Mouse (Mus musculus) c-Kit-negative CD71-positive TER-119-positive erythroid progenitor cells, embryonic 14.5 days (primary cell): ENCODE results near the gene Zzef1.
"Not testable (repeated sequence)": the region's sequence is repeated elsewhere in the genome, so short reads cannot be mapped to it uniquely, and the experiment has no call there.

Experiments used
- DNase-seq: peaks from one replicate; pipeline ENCODE4 v3.0.0-alpha.2; 2013; ENCODE audit warnings: low read depth, low spot score

Zzef1 gene

DNA sequence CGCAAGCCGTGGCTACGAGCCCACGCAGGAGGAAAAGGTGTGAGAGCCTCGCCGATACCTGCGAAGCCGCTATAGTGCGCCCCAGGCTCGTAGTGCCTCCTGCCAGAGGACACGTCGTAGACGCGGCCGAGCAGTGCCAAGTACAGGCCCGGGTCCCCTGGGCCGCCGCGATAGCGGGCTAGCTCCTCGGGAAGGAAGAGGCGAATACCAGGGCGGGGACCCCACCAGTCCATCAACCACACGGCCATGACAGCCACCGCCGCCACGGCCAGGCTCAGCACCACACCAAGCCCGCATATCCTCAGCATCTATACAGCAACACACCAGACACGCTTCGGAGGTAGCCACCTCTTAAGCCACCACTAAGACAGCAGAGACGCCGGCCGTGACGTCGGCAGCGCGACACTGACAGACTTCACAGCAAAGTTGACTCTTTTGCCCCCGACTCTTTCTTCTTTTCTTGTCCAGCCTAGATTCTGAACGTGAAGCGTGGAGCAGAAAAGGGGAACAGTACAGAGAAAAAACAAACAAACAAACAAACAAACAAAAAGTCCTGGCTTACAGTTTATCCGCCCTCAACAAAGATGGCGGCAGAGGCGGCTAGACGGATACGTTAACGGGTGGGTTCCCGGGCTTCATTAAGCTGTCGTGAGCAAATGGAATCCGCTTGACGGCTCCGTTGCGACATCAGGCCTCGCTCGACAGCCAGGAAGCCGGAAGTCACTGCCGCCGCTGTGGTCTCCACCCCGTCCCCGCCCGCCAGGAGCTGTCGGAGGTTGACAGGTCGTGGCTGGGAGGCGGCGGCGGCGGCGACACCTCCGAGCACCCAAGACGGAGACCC is at the start of gene Zzef1, which contains the start of gene Cyb5d2:
Zzef1 (plus strand) TSS at position 772 of the 841 bp plus-strand sequence.
Cyb5d2 (minus strand) TSS at position 688 of the 841 bp plus-strand sequence.
- DNase-seq = peak; percentile 94

DNA sequence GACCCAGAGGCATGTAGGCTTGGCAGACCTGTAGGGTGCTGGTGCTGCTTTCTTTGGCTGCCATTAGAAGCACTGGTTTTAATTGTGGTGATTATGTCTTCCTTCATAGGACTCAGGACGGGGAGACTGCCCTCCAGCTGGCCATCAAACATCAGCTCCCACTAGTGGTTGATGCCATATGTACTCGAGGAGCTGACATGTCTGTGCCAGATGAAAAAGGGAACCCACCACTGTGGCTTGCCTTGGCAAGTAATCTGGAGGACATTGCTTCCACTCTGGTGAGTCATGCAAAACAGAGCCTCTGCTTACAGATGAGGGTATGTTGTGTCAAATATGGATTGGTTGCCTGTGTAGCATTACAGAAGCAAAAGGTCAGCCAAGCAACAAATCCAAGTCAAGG is 44.1 kb upstream of the Zzef1 start:
- DNase-seq = no peak

DNA sequence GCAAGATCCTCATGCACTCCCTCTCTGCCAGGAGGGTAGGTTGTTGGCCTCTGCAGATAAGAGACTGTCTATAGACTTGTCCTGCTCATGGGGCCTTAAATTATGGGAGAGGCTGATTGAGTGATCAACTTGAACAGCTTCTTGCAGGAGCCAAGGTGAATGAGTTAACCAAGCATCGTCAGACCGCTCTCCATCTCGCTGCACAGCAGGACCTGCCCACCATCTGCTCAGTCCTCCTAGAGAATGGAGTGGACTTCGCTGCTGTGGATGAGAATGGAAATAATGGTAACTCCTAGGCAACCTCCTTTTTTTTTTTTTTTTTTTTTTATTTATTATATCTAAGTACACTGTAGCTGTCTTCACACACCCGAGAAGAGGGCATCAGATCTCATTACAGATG is 37.7 kb upstream of the Zzef1 start:
- DNase-seq = no peak

DNA sequence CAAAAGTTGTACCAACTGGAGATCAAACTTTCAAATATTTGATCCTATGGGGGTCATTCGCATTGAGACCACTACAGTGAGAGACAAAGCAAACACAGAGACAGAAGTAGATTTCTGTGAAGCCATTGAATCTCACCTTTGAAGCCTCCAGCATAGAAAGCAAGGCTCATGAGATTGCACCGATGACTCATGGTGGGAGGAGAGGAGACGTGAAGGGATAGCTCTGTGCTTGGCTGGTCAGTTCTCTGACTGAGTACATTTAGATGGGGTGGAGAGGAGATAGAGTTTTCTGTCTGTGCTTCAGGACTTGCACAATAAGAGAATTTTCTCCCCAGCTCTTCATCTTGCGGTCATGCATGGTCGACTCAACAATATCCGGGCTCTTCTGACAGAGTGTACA is 36.4 kb upstream of the Zzef1 start:
- no peak for DNase-seq

DNA sequence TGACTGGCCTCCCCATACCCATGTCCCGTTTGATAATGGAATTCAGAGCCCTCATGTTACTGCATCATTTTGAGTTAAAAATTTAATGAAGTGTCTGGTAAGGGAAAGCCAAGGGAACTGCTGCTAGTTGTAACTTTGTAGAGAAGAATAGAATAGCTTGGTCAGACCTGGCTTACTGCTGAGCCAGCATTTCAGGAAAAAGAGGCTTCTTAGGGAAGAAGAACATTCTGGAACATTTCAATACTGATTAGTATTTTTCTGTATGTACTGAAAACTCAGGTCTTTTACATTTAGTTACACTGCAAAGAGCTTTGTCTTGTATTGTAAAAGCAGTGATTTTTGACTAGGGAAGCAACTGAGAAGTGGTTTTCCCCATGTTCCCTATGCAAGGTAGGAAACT is 35.2 kb upstream of the Zzef1 start:
- DNase-seq = no peak

DNA sequence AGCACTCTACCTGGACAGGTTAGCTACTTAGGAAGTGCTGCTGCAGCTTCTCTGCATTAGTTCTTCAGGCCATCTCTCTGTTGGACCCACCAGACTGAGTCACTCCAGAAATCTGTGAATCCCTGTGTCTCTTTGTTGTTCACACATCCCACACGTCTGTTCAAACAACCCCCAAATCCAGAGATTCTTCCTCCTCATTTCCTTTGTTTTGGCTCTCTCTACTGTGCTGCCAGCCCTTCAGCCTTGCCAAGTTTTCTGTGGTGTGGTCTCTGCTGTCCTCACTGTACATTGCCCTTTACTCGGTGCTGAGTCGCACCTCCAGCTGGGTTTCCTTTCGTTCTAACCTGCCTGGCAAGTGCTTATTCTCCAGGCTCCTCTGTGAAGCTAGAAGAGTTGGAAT is 31.8 kb upstream of the Zzef1 start:
- no peak for DNase-seq

DNA sequence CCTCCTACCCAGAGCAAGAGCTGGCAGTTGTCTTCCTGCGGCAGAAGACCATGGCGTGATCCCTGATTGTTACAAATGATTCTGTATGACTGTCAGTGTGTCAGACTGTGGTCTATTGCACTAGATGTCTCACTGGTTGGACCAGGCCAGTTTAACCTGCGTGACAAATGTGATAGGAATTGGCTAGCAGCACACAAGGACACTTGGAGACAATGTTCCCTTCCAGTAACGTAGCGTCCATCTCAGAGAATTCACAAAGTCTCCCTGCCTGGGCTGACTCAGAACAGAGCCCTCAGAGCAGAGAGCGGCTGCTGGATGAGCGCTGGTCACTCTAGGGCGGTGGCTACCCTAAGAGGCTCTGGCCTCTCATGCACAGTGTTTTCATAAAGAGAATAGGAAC is 28.3 kb upstream of the Zzef1 start:
- no peak for DNase-seq

DNA sequence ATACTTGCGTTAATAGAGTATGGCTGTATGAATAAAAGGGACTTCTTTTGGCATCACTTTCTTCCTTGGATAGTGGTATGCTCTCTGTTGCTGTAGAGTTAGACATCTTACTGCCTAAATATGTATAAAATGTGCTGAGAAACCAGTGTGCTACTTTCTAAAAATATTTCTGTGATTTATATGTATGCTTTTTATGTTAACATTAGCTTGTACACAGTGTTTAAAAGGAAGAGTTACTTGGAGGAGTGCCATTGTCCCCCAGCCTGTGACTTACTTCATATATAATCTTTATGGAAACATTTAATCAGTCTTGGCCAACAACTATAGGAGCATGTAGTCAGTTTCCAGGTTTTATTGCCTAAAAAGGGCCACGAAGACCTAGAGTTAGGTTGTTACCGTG is 27.0 kb upstream of the Zzef1 start:
- DNase-seq = no peak

DNA sequence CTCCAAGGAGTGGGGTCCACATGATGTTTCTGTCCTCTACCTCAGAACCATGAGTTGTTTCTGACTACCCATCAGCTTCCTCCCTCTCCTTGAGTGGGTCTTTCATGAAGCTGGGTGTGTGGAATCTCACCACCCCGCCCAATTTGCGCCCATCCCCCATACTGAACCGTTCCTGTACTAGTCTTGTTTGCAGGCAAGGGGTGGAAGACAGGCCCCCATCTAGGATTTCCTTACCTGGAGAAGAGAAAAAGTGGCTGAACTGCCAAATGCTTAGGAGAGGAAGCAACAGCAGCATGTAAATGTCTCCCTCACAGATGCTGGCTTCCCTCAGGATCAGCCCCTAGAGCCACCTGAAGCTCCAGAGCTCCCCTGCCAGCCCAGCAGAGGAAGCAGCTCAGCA is 25.7 kb upstream of the Zzef1 start:
- DNase-seq = no peak

DNA sequence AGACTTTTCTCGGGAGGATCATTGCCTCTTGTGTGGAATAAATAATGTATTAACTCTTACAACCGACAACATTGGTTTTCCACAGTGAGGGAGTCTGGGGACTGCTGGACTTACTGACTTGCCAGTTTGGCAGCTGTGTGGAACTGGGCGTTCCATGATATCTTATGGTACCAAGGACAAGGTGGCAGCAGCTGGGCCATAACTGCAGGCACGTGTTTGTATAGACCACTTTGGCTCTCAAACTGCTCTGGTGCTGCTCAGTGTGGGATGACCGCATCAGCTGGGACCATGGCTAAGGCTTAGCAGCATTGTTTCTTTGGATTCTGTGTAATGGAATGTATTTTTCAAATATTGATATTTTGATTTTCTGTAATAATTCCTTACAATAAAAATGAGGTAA is 25.2 kb upstream of the Zzef1 start:
- DNase-seq = no peak

DNA sequence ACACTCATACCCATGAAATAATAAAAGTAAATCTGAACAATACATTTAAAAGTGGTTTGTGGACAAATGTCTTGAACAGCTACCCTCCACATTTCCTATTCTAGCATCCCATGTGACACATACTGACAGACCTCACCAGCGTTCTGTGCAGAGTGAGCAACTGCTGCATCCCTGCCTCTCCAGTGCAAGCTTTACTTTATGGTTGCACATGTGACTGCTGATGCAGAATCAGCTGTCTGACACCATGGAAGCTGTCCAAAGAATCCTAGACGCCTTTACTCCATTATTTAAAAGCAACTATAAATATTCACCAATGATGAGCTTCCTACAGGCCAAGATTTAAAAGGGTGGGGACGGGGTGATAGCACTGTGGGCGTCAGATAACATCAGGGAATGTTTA is 24.6 kb upstream of the Zzef1 start:
- no peak for DNase-seq

DNA sequence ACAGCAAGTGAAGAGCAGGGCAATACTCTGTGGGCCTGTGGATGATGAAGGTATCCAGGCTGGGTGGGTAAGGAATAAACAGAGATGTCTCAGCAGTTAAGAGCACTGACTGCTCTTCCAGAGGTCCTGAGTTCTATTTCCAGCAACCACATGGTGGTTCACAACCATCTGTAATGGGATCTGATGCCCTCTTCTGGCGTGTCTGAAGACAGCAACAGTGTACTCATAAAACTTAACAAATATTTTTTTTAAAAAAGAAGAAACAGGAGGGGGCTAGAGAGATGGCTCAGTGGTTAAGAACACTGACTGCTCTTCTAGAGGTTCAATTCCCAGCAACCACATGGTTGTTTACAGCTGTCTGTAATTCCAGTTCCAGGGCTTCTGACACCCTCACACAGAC is 23.4 kb upstream of the Zzef1 start:
- DNase-seq = not testable (repeated sequence)

DNA sequence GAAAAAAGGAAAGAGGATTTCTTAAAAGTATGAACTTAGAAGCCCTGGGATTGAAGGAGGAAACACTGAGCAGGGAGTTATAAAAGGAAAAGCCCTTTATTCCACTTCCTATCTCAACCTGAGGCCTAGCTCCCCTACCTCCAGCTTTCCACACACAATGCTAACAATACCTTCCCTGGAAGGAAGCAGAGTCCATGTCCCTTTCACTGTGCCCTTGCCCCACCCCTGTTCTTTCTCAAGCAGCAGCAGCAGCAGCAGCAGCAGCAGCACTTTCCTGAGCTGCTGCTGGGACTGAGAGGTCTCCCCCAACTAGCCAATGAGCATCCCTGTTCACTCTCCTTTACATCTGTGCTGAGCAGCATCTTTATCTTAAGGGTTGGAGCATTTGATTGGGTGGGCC is 17.1 kb upstream of the Zzef1 start:
- no peak for DNase-seq

DNA sequence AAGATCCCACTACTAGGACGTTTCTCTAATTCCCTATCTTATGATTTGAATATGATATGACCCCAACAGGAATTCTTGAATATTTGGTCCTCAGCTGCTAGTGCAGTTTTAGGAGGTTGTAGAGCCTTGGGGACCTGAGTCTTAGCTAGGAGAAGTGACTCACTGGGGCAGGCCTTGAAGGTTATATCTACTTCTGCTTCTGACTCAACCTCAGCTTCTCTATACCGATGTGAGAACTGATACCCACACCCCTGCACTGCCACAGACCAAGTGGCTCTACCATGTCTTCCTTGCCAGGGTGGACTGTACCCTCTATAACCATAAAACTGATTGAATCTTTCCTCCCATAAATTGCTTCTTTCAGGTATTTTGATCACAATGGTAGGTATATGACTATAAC is 13.9 kb upstream of the Zzef1 start:
- DNase-seq = no peak

DNA sequence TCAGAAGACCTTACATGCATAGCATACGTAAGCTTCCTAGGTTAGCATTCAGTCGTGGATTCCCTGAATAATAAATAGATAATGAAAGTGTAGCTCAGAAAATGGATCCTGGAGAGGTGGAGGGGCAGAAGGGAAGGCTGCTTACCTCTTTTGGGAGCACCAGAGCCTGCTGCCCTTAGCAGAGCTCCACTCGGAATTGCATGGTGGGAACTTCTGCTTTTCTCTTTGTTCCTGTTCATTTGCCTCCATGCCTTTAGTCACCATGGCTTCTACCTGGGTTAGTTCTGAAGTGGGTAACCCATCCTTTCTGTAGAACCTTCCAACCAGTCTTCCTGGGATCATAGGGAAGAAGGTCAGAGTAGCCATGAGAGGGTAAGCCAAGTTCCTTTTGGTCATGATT is 13.5 kb upstream of the Zzef1 start:
- no peak for DNase-seq

DNA sequence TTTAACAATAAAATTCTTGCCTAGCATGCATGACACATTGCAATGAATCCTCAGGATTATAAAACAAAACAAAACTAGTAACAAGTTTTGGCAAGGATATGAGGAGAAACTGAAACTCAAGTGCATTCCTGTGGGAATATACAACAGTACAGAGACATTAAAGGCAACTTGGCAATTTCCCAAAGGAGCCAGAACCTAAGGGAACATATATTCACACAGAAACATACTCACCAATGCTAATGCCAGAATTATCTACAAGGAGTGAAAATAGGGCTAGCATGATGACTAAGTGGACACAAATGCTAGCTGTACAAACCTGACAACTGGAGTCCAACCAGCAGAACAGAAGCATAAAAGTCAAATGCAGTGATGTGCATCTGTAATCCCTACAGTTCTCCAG is 4.0 kb upstream of the Zzef1 start:
- no peak for DNase-seq

DNA sequence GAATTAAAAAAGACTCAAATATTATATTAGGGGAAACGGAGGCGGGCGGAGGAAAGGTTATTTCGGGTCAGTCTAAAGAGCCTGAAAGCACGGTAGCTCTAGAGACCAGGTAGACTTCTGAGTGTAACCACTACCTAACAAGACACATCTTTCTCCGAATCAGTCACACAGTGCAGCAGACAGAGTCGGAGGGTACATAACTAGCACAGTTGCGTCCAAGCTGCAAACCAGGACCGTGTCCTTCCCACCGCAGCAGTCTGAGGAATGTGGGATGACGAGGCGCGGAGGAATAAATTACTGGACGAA is 924 bp upstream of the Zzef1 start:
- no peak for DNase-seq

DNA sequence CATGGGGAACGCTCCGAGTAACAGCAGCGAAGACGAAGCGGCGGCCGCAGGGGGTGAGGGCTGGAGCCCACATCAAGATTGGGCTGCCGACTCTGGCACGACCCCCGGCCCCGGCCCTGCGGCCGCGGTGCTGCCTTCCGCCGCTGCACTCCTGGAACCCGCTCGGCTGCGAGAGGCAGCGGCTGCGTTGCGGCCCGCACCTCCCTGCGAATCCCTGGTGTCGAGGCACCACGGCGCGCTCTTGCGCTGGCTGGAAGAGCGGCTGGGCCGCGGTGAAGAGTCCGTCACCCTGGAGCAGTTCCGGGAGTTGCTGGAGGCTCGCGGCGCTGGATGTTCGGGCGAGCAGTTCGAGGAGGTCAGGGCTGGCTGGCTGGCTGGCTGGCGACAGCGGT is 266 bp downstream of the Zzef1 start:
- no peak for DNase-seq

DNA sequence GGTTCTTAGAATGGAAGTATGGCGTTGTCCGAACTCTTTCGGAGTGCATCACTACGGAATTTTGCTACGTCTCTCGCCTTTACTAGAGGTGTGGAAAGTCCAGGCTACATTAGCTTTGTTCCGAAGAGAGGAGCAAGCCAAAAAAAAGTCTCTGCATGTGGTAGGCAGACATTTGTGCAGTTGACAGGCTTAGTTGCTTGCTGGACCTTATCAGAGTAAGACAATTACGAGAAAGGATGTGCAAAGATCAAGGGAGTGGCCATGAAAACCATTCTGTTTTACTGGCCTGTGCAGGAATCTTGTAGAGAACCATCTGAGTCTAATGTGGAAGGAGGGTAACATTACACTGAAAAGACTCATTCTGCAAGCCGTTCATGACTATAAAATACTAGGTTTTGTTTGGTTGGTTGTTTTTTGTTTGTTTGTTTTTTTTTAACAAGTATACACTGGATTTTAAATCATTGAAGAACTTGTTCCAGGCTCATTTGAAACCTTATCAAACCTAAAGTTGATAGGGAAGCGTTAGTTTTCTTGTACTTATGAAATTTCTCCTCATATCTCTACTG is 830 bp downstream of the Zzef1 start:
- peak; percentile 15 for DNase-seq

DNA sequence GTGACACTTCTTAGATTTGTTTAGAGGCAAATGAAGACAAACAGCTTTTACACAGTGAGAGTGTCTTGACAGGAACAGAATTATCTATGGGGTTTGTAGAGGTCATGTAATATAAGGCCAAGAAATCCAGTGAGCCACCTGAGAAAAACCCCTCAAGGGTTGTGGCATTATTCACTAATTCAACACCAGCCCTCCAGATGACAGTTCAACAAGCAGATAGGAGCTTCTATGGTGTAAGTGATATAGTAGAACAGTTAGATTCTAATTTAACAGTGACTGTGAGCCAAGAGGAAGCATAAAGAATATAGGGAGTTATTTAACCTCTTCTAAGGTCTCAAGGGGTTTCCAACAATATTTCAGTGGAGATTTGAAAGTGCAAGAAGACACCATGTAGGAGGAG is 2.1 kb downstream of the Zzef1 start:
- no peak for DNase-seq

DNA sequence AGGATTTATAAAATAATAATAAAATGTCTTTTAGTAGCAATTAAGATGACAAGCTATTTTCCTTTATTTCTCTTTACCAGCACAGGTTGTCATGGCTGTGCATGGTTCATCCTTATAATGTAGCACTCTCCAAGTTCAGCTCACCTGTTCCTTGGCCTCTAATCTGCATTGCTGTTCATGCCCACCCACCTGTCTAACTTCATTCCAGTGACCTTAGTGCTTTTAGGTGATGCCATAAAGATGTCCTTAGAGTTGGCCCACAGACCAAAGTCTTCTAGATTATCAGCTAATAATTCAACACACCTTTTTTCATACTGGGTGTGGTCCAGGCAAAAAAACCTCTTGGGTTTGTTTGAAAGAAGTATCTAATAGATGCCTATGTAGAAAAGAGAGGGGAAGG is 5.2 kb downstream of the Zzef1 start:
- no peak for DNase-seq

DNA sequence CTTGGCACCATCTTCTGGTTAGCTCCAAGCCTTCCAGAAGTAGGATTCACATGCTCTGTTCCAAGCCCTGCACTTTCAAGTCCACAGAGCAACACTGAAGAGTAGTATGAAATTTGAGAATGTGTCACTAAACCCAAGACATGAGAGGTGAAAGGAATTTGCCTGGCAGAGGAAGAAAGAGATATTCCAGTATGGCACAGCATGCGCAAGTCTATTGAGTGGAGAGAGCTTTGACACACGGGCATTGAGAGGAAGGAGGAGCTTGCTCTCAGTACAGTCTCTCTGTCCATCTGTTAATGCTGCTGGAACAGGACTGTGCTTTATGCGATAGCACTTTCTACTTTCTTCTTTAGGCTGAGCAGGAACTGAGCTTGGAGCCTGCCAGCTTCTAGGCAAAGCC is 7.0 kb downstream of the Zzef1 start:
- no peak for DNase-seq

DNA sequence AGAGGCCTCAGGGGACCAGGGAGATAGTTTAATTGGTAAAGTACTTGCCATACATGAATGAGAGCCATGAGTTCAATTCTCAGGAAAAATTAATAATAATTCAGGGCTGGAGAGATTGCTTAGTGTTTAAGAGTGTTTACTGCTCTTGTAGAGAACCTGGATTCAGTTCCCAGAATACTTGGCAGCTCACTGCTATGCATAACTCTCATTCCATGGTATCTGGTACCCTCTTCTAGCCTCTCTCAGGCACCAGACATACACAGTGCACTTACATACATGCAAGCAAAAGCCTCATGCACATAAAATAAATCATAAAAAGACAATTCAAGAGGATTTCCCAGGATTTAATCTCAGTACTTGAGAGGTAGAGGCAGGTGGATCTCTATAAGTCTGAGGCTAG is 8.6 kb downstream of the Zzef1 start:
- no peak for DNase-seq

DNA sequence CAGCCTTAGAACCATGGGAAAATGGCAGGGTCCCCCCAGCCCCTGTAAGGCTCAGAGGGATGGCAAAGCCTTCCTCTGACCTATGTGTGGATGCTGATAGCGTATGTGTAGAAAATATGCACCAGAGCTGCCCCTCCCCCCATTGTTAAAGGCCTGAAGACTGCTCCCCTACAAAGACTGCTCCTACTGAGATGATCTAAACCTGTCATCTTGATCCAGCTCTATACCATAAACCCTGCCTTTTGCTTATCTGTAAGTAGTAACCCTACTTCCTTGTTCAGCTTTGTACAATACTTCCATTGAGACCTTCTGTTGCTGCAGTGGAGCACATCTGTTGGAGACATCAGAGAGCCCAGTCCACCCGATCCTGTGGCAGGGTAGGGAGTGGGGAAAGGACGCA is 9.2 kb downstream of the Zzef1 start:
- DNase-seq = no peak
